Mouse (Mus musculus): ENCODE results near the gene Map2.

GRCm38 (mm10) chr1:66438069-66438468, 263.0 kb downstream of the Map2 start:
- no peak for TF ChIP-seq POLR2A (IDR thresholded peaks at IDR 0.05; ENCODE audit: control insufficient read depth in 1 of 2, insufficient read depth in 1 of 2, low read depth in 1 of 2, low read length in 2 of 2, poor library complexity in 1 of 2)
- TF ChIP-seq GATA1 (IDR thresholded peaks at IDR 0.05; ENCODE audit: low read depth, low read length) = no peak
- no peak for TF ChIP-seq CHD2 (IDR thresholded peaks at IDR 0.05; ENCODE audit: low read length)
- no peak for TF ChIP-seq HCFC1 (IDR thresholded peaks at IDR 0.05; ENCODE audit: low read depth, low read length)
- TF ChIP-seq CHD1 (IDR thresholded peaks at IDR 0.05; ENCODE audit: low read depth, low read length) = no peak
- TF ChIP-seq EP300 (IDR thresholded peaks at IDR 0.05; ENCODE audit: low read depth in 1 of 2, low read length in 2 of 2) = no peak
- no peak for TF ChIP-seq MYC (IDR thresholded peaks at IDR 0.05; ENCODE audit: low read depth, low read length)
- no peak for TF ChIP-seq USF2 (IDR thresholded peaks at IDR 0.05; ENCODE audit: borderline replicate concordance in 1 of 2, insufficient read depth in 1 of 2, low read depth in 1 of 2, low read length in 2 of 2)
- TF ChIP-seq USF1 (IDR thresholded peaks at IDR 0.05; ENCODE audit: low read depth, low read length) = no peak
- TF ChIP-seq CTCF (IDR thresholded peaks at IDR 0.05 in 2 of 3, conservative IDR thresholded peaks at IDR 0.05 in 1 of 3; ENCODE audit: control insufficient read depth in 1 of 3, insufficient read depth in 1 of 3, low read depth in 2 of 3, low read length in 3 of 3, poor library complexity in 1 of 3, severe bottlenecking in 1 of 3) = no peak
- no peak for TF ChIP-seq MXI1 (IDR thresholded peaks at IDR 0.05; ENCODE audit: low read depth, low read length)
- no peak for TF ChIP-seq UBTF (IDR thresholded peaks at IDR 0.05; ENCODE audit: borderline replicate concordance, insufficient read depth, low read depth, low read length)
- TF ChIP-seq MAFK (IDR thresholded peaks at IDR 0.05; ENCODE audit: borderline replicate concordance, low read depth, low read length) = no peak
- no peak for TF ChIP-seq MYB (IDR thresholded peaks at IDR 0.05; ENCODE audit: low read depth, low read length)
